Mouse (Mus musculus): ENCODE data around the gene Emsy.

DNA sequence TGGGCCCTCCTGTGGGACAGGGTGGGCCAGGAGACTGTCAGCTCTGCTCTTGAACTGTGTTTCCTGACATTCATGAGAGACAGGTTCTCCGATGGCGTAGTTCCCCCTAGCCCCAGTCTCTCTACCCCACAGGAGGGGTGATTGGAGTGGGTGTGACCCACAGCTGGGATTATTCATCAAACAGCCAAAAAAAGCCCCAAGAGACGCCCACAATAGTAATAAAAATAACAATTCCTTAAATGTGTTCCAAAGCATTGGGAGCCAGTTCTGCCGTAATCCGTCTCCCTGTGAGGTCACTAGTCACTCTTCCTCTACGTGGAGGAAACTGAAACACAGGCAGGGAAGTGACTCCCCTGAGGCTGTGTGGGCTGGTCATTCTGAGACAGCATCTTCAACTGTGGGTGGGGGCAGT, 113.8 kb downstream of the Emsy start:
- TF ChIP-seq CTCF (IDR thresholded peaks at IDR 0.05; ENCODE audit: low read depth, low read length): no peak
- TF ChIP-seq TAL1 (conservative IDR thresholded peaks at IDR 0.05; ENCODE audit: low read depth, low read length): no peak
- TF ChIP-seq GATA2 (IDR thresholded peaks at IDR 0.05; ENCODE audit: borderline replicate concordance, low read depth, low read length): no peak
- no peak for TF ChIP-seq GATA1 (IDR thresholded peaks at IDR 0.05; ENCODE audit: borderline replicate concordance, low read length)
- no peak for TF ChIP-seq POLR2AphosphoS5 (IDR thresholded peaks at IDR 0.05; ENCODE audit: insufficient replicate concordance, low read depth, low read length)

Measured in G1E (cell line).